Mouse (Mus musculus) liver, adult 2 months (tissue): Measurements from ENCODE around the gene Tmem39a.

ENCODE experiments used
- CTCF ChIP-seq: fragments of 200-500 bp; IDR thresholded peaks from 2 replicates; pipeline ENCODE4 v1.5.1; 2011; ENCODE audit warnings: low read depth, low read length, control low read depth
- POLR2A ChIP-seq: fragments of 200-500 bp; IDR thresholded peaks from 2 replicates; pipeline ENCODE4 v1.6.1; 2011; ENCODE audit warnings: low read length, control low read depth; ENCODE audit not compliant: insufficient read depth; ENCODE audit errors: extremely low read depth

DNA sequence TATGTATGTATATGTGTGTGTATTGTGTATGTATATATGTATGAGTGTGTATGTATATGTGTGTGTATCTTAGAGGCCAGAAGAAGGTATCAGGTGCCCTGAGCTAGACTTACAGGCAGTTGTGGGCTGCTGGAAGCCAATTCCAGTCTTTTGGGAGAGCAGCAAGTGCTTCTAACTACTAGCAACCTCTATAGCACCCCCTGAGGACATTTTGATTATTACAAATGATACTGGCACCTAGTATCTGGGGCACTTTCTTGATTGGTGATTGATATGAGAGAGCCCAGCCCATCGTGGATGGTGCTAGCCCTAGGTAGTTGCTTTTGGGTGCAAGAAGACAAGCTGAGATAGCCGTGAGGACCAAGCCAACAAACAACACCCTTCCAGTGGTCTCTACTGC lies 63.8 kb downstream of the Tmem39a start:
- TF ChIP-seq CTCF (no peak), POLR2A (no peak)
